26 mouse cellular contexts compared by ENCODE assay signal in the genomic region with DNA sequence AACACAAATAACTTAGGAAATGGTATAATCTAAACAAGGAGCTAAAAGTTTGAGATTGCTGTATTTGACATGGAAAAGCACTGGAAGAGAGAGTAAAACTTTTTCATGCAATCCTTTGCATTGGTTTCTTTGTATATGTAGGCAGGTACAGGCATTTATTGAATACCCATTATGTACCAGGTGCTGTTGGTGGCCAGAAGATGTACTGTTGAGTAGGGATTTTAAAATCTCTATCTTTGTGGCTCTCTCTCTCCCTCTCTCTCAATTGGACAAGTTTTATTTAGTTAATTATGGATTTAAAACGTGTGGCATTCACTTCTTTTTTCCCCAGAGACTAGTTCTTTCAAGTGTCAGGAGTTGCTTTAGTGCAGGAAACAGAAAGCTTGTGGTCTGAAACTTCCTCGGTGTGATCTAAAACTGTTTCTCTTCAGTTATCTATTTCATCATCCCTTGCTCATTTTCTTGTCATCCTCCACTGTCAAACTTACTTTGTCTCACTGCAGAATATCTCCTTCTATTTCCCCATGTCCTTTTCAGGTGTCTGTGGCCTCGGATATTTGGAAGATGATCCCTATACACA. TPM values are rescaled to one million over a fixed set of nuclear protein-coding genes. Genes with fewer than 3 reads are reported as not detected.
DNase-seq lines count a peak whose midpoint lies in the region; ATAC-seq and TF ChIP-seq lines count a peak whose summit lies in the region.
"Had no signal": no experiment of that assay in that cellular context is flagged by ENCODE, and none has a peak within 500 bp of the region (broad histone marks: within the 10 kb centered on the region; RNA-seq: fewer than 3 reads in every experiment).

No protein-coding gene starts in this region.

- WGBS in liver, embryonic 15.5 days (ENCODE audit: insufficient replicate concordance): 10% methylated on average over 3 of the region's 3 CpGs
- 23% methylated on average over 3 of the region's 3 CpGs for WGBS in liver, embryonic 12.5 days (ENCODE audit: insufficient replicate concordance)

- H3K4me3 ChIP-seq in liver, embryonic 15.5 days (replicated peaks): no peak overlapping the region
- H3K4me3 ChIP-seq in liver, embryonic 12.5 days: no peak overlapping the region
- H3K4me3 ChIP-seq in myocyte: no peak overlapping the region
- H3K4me3 ChIP-seq: embryonic facial prominence, embryonic 12.5 days; forebrain, embryonic 15.5 days; lung, embryonic 15.5 days had no signal

- no peak overlapping the region for H3K9ac ChIP-seq in liver, embryonic 15.5 days
- H3K9ac ChIP-seq in liver, embryonic 12.5 days: no peak overlapping the region
- H3K9ac ChIP-seq: embryonic facial prominence, embryonic 12.5 days; forebrain, embryonic 15.5 days; lung, embryonic 15.5 days had no signal

- ATAC-seq in liver, embryonic 15.5 days (ENCODE audit: insufficient read depth): no peak
- ATAC-seq in liver, embryonic 12.5 days: no peak
- peak; percentile 50 for ATAC-seq in granulocyte monocyte progenitor cell, adult 5-6 weeks (replicated peaks; ENCODE audit: poor library complexity, severe bottlenecking)
- ATAC-seq: forebrain, embryonic 15.5 days had no signal

- H3K4me1 ChIP-seq in liver, embryonic 15.5 days (replicated peaks): no peaks in the 10 kb centered on the region
- H3K4me1 ChIP-seq in liver, embryonic 12.5 days: no peaks in the 10 kb centered on the region
- H3K4me1 ChIP-seq: embryonic facial prominence, embryonic 12.5 days; forebrain, embryonic 15.5 days; lung, embryonic 15.5 days had no signal

- no peaks in the 10 kb centered on the region for H3K27me3 ChIP-seq in liver, embryonic 15.5 days
- H3K27me3 ChIP-seq in liver, embryonic 12.5 days (replicated peaks): no peaks in the 10 kb centered on the region
- no peaks in the 10 kb centered on the region for H3K27me3 ChIP-seq in myocyte (ENCODE audit: control insufficient read depth, insufficient read depth, insufficient read length)
- H3K27me3 ChIP-seq: embryonic facial prominence, embryonic 12.5 days; forebrain, embryonic 15.5 days; lung, embryonic 15.5 days had no signal

- H3K27ac ChIP-seq in liver, embryonic 15.5 days (replicated peaks): peak overlapping the region; percentile 11; the same call in 1 of the 2 replicates
- H3K27ac ChIP-seq in liver, embryonic 12.5 days: no peak overlapping the region
- H3K27ac ChIP-seq: embryonic facial prominence, embryonic 12.5 days; forebrain, embryonic 15.5 days; lung, embryonic 15.5 days had no signal

- no peak overlapping the region for H3ac ChIP-seq in myocyte (ENCODE audit: control insufficient read depth, insufficient read length)

- no peak for TF ChIP-seq POLR2A in myocyte (IDR thresholded peaks at IDR 0.05; ENCODE audit: insufficient read length, low read depth)

- DNase-seq in CD4-positive, CD25-positive, alpha-beta regulatory T cell, adult 2 months (ENCODE audit: low read depth, low spot score): peak; percentile 67
- no peak for DNase-seq in gastrocnemius, adult 18-20 months (ENCODE audit: low spot score)
- DNase-seq in adrenal gland, adult 18-20 months (ENCODE audit: low spot score in 2 of 2): no peak
- DNase-seq in lung, adult 18-20 months: no peak
- DNase-seq: adrenal gland, adult 8-10 months; cerebellum, adult 9-10 months; gastrocnemius, postnatal 36 days; kidney, adult 8-10 months; kidney, postnatal 14 days; left cerebral cortex, postnatal 4 days; midbrain, embryonic 14.5 days; right cerebral cortex, postnatal 25 days had no signal

- peak overlapping the region; percentile 13; the same call in 1 of the 2 replicates for H3K4me2 ChIP-seq in liver, embryonic 15.5 days
- no peak overlapping the region for H3K4me2 ChIP-seq in liver, embryonic 12.5 days
- H3K4me2 ChIP-seq in myocyte (ENCODE audit: low read depth): peak overlapping the region; percentile 43
- H3K4me2 ChIP-seq: embryonic facial prominence, embryonic 12.5 days; forebrain, embryonic 15.5 days; heart, embryonic 11.5 days; lung, embryonic 15.5 days had no signal

- H3K36me3 ChIP-seq in liver, embryonic 15.5 days (replicated peaks): no peaks in the 10 kb centered on the region
- no peaks in the 10 kb centered on the region for H3K36me3 ChIP-seq in liver, embryonic 12.5 days
- no peaks in the 10 kb centered on the region for H3K36me3 ChIP-seq in myocyte (ENCODE audit: control insufficient read depth, insufficient read depth)
- H3K36me3 ChIP-seq: embryonic facial prominence, embryonic 12.5 days; forebrain, embryonic 15.5 days; lung, embryonic 15.5 days had no signal

- no peaks in the 10 kb centered on the region for H3K79me2 ChIP-seq in myocyte (ENCODE audit: control insufficient read depth, insufficient read depth)

- no peaks in the 10 kb centered on the region for H3K9me3 ChIP-seq in liver, embryonic 15.5 days (replicated peaks)
- H3K9me3 ChIP-seq in liver, embryonic 12.5 days (replicated peaks): no peaks in the 10 kb centered on the region
- H3K9me3 ChIP-seq: embryonic facial prominence, embryonic 12.5 days; forebrain, embryonic 15.5 days; lung, embryonic 15.5 days had no signal

TF ChIP-seq in myocyte, 11 proteins besides CTCF, POLR2A, EP300 and RAD21:
- no peak for TF ChIP-seq REST (IDR thresholded peaks at IDR 0.05; ENCODE audit: insufficient read depth, insufficient read length)
- TF ChIP-seq MYOG (IDR thresholded peaks at IDR 0.05; ENCODE audit: control insufficient read depth in 1 of 3, insufficient read depth in 1 of 3, insufficient read length in 2 of 3, low read depth in 2 of 3): no peak

RNA-seq across cellular contexts. Expression of a gene that starts 0.5 kb away (rescaled TPM):
- 0.93 and 1.2 TPM in 2 replicates for polyA plus RNA-seq in liver, embryonic 15.5 days (2015; fragmentation: Nextera tagmentation; extraction: Ambion mirVana)
- polyA plus RNA-seq in liver, embryonic 12.5 days (2016; fragmentation: Nextera tagmentation; extraction: Ambion mirVana): 1.3 TPM in 2 replicates
- 60.9 and 69.3 TPM in 2 replicates for total RNA-seq in granulocyte monocyte progenitor cell, adult 5-6 weeks (2014; fragmentation: Nextera tagmentation)
- total RNA-seq in granulocyte monocyte progenitor cell, adult 5-6 weeks (2017): 163 and 224 TPM in 2 replicates
- polyA plus RNA-seq in myocyte (2012; fragmentation: generic; extraction: Trizol): 0.23 TPM
- under 1 TPM in 1 of 2 experiments, not detected in 1; 0.12 TPM for total RNA-seq in gastrocnemius, adult 18-20 months (2021)
- total RNA-seq in adrenal gland, adult 18-20 months (2021): under 1 TPM in 1 of 2 experiments, not detected in 1; 0.42 TPM
- total RNA-seq: layer of hippocampus, adult 8-10 months; left cerebral cortex, adult 18-20 months; left cerebral cortex, postnatal 4 days had no signal
- polyA plus RNA-seq: embryonic facial prominence, embryonic 12.5 days; forebrain, embryonic 15.5 days; heart, embryonic 11.5 days; testis, adult 2 months had no signal

RNA-seq across cellular contexts. Expression of a gene that starts 55.9 kb away (rescaled TPM):
- polyA plus RNA-seq in liver, embryonic 15.5 days (2015; fragmentation: Nextera tagmentation; extraction: Ambion mirVana): not detected in 2 replicates
- not detected in 2 replicates for polyA plus RNA-seq in liver, embryonic 12.5 days (2016; fragmentation: Nextera tagmentation; extraction: Ambion mirVana)
- not detected in 2 replicates for total RNA-seq in granulocyte monocyte progenitor cell, adult 5-6 weeks (2014; fragmentation: Nextera tagmentation)
- 1.2 TPM in 1 of 2 replicates, not detected in the other for total RNA-seq in granulocyte monocyte progenitor cell, adult 5-6 weeks (2017)
- polyA plus RNA-seq in myocyte (2012; fragmentation: generic; extraction: Trizol): not detected
- total RNA-seq in gastrocnemius, adult 18-20 months (2021): not detected
- not detected for total RNA-seq in adrenal gland, adult 18-20 months (2021)
- total RNA-seq: adrenal gland, adult 8-10 months; gastrocnemius, postnatal 36 days; heart, postnatal 10 days; layer of hippocampus, adult 8-10 months; left cerebral cortex, adult 18-20 months; left cerebral cortex, postnatal 4 days had no signal
- polyA plus RNA-seq: embryonic facial prominence, embryonic 12.5 days; forebrain, embryonic 15.5 days; heart, embryonic 11.5 days; hindbrain, embryonic 11.5 days; intestine, embryonic 14.5 days; lung, embryonic 15.5 days; midbrain, embryonic 14.5 days had no signal

Comparison
In these comparisons a context has a peak if more than half of its experiments do, and no peak if none do; other contexts are left out.
1. RNA of a gene that starts 0.5 kb away (total RNA-seq): 60.9 to 224 TPM in granulocyte monocyte progenitor cell, adult 5-6 weeks; 0.42 TPM in adrenal gland, adult 18-20 months and 0.12 TPM in gastrocnemius, adult 18-20 months; every median in the first group is over 10 times any median in the second.